ENCODE assay signal across 9 mouse cellular contexts in genomic region chr3:51660821-51661276, GRCm38 (mm10). TPM values are rescaled to one million over a fixed set of nuclear protein-coding genes. Genes with fewer than 3 reads are reported as not detected.
DNase-seq lines count a peak whose midpoint lies in the region; ATAC-seq lines count a peak whose summit lies in the region.
"Had no signal": no experiment of that assay in that cellular context is flagged by ENCODE, and none has a peak within 500 bp of the region (broad histone marks: within the 10 kb centered on the region; RNA-seq: fewer than 3 reads in every experiment).

No protein-coding gene starts in this region.

- DNase-seq in embryonic facial prominence, embryonic 14.5 days (ENCODE audit: low spot score), result peak; percentile 41
- DNase-seq in embryonic facial prominence, embryonic 10.5 days (ENCODE audit: low spot score), result no peak
- peak; percentile 51 for DNase-seq in induced T-regulatory cell, adult 2 months (ENCODE audit: low read depth)
- DNase-seq in midbrain, embryonic 11.5 days (ENCODE audit: low spot score, missing footprints), result no peak
- DNase-seq in urinary bladder, postnatal 25 days (ENCODE audit: low spot score), result no peak
- DNase-seq in kidney, adult 18-20 months, result no peak

- no peak overlapping the region for H3K9ac ChIP-seq in embryonic facial prominence, embryonic 14.5 days (ENCODE audit: low read depth, low read length)
- H3K9ac ChIP-seq in midbrain, embryonic 11.5 days (ENCODE audit: low read length), result no peak overlapping the region
- H3K9ac ChIP-seq: heart, embryonic 13.5 days had no signal

- no peak overlapping the region for H3K4me3 ChIP-seq in embryonic facial prominence, embryonic 14.5 days (ENCODE audit: low read depth, low read length)
- no peak overlapping the region for H3K4me3 ChIP-seq in embryonic facial prominence, embryonic 10.5 days
- H3K4me3 ChIP-seq in midbrain, embryonic 11.5 days (ENCODE audit: low read depth, low read length), result no peak overlapping the region
- H3K4me3 ChIP-seq: heart, embryonic 13.5 days had no signal

- no peak overlapping the region for H3K4me2 ChIP-seq in embryonic facial prominence, embryonic 14.5 days (ENCODE audit: low read depth, low read length)
- no peak overlapping the region for H3K4me2 ChIP-seq in midbrain, embryonic 11.5 days
- H3K4me2 ChIP-seq: heart, embryonic 13.5 days had no signal

- H3K36me3 ChIP-seq in embryonic facial prominence, embryonic 14.5 days (ENCODE audit: control insufficient read depth, insufficient read depth, low read length), result no peaks in the 10 kb centered on the region
- no peaks in the 10 kb centered on the region for H3K36me3 ChIP-seq in embryonic facial prominence, embryonic 10.5 days (replicated peaks)
- no peaks in the 10 kb centered on the region for H3K36me3 ChIP-seq in midbrain, embryonic 11.5 days (ENCODE audit: control insufficient read depth, insufficient read depth, low read length)
- H3K36me3 ChIP-seq: heart, embryonic 13.5 days had no signal

- H3K27me3 ChIP-seq in embryonic facial prominence, embryonic 14.5 days (replicated peaks; ENCODE audit: control insufficient read depth, insufficient read depth, low read length), result no peaks in the 10 kb centered on the region
- H3K27me3 ChIP-seq in embryonic facial prominence, embryonic 10.5 days (replicated peaks; ENCODE audit: low read depth, poor library complexity, severe bottlenecking), result no peaks in the 10 kb centered on the region
- H3K27me3 ChIP-seq in midbrain, embryonic 11.5 days (ENCODE audit: control insufficient read depth, insufficient read depth, low read length), result no peaks in the 10 kb centered on the region
- H3K27me3 ChIP-seq: heart, embryonic 13.5 days had no signal

- 76% methylated on average over 3 of the region's 3 CpGs for WGBS in embryonic facial prominence, embryonic 14.5 days
- WGBS in embryonic facial prominence, embryonic 10.5 days, result 82% methylated on average over 3 of the region's 3 CpGs
- WGBS in midbrain, embryonic 11.5 days, result 79% methylated on average over 3 of the region's 3 CpGs

- H3K27ac ChIP-seq in embryonic facial prominence, embryonic 14.5 days (replicated peaks; ENCODE audit: low read depth, low read length), result no peak overlapping the region
- no peak overlapping the region for H3K27ac ChIP-seq in embryonic facial prominence, embryonic 10.5 days (replicated peaks)
- no peak overlapping the region for H3K27ac ChIP-seq in midbrain, embryonic 11.5 days (ENCODE audit: low read depth, low read length)
- H3K27ac ChIP-seq: heart, embryonic 13.5 days had no signal

- no peak for ATAC-seq in embryonic facial prominence, embryonic 14.5 days (ENCODE audit: low read depth)
- ATAC-seq in CD4-positive, CD25-positive, alpha-beta regulatory T cell, adult 4 months, result peak; percentile 53
- 0 out of 2 replicates have a peak, but pooled peaks have one; percentile 11 for ATAC-seq in megakaryocyte, adult 5-6 weeks (ENCODE audit: poor library complexity, severe bottlenecking)
- ATAC-seq in midbrain, embryonic 11.5 days (ENCODE audit: low FRiP score), result no peak

- no peaks in the 10 kb centered on the region for H3K9me3 ChIP-seq in embryonic facial prominence, embryonic 14.5 days (ENCODE audit: control insufficient read depth, low read length)
- no peaks in the 10 kb centered on the region for H3K9me3 ChIP-seq in embryonic facial prominence, embryonic 10.5 days
- no peaks in the 10 kb centered on the region for H3K9me3 ChIP-seq in midbrain, embryonic 11.5 days (ENCODE audit: control insufficient read depth, low read length)
- H3K9me3 ChIP-seq: heart, embryonic 13.5 days had no signal

- no peaks in the 10 kb centered on the region; the same call in 1 of the 2 replicates for H3K4me1 ChIP-seq in embryonic facial prominence, embryonic 14.5 days (ENCODE audit: control insufficient read depth, insufficient read depth, low read length)
- peaks cover 18% of the 10 kb centered on the region for H3K4me1 ChIP-seq in embryonic facial prominence, embryonic 10.5 days
- no peaks in the 10 kb centered on the region for H3K4me1 ChIP-seq in midbrain, embryonic 11.5 days (ENCODE audit: control insufficient read depth, insufficient read depth, low read length)

RNA-seq across cellular contexts. Expression of gene Mgst2, which starts 0.7 kb away (rescaled TPM):
- 4.1 and 6.6 TPM in 2 replicates for polyA plus RNA-seq in embryonic facial prominence, embryonic 14.5 days (2014; fragmentation: Nextera tagmentation; extraction: Ambion mirVana)
- 0.61 and 0.74 TPM in 2 replicates for polyA plus RNA-seq in embryonic facial prominence, embryonic 10.5 days (2016; fragmentation: Nextera tagmentation; extraction: Ambion mirVana)
- 100 to 1,000 TPM; 175 to 223 TPM for polyA plus RNA-seq in CD4-positive, CD25-positive, alpha-beta regulatory T cell, adult 4 months (2017; shearing (Covaris generic))
- 66.9 and 85.5 TPM in 2 replicates for total RNA-seq in megakaryocyte, adult 5-6 weeks (2015)
- total RNA-seq in megakaryocyte, adult 5-6 weeks (2017), result 38.3 and 40.8 TPM in 2 replicates
- polyA plus RNA-seq in midbrain, embryonic 11.5 days (2014; fragmentation: Nextera tagmentation; extraction: Ambion mirVana), result 0.22 TPM in 1 of 2 replicates, not detected in the other

Comparison
In these comparisons a context has a peak if more than half of its experiments do, and no peak if none do; other contexts are left out.
1. DNase-seq: peak in embryonic facial prominence, embryonic 14.5 days (single experiment) and induced T-regulatory cell, adult 2 months (single experiment); none in embryonic facial prominence, embryonic 10.5 days (single experiment), midbrain, embryonic 11.5 days (single experiment), urinary bladder, postnatal 25 days (single experiment) and kidney, adult 18-20 months (single experiment).
2. ATAC-seq: peak in CD4-positive, CD25-positive, alpha-beta regulatory T cell, adult 4 months (single experiment) and megakaryocyte, adult 5-6 weeks (single experiment); none in embryonic facial prominence, embryonic 14.5 days (single experiment) and midbrain, embryonic 11.5 days (single experiment).
3. RNA of gene Mgst2, which starts 0.7 kb away (polyA plus RNA-seq): 175 to 223 TPM in CD4-positive, CD25-positive, alpha-beta regulatory T cell, adult 4 months; 4.1 to 6.6 TPM in embryonic facial prominence, embryonic 14.5 days, 0.61 to 0.74 TPM in embryonic facial prominence, embryonic 10.5 days and 0.22 TPM in midbrain, embryonic 11.5 days; every median in the first group is over 10 times any median in the second.